Mouse (Mus musculus): ENCODE results near the gene Mpig6b.
"Not testable (repeated sequence)": the region's sequence is repeated elsewhere in the genome, so short reads cannot be mapped to it uniquely, and the experiment has no call there.

Gene Mpig6b

GRCm38 (mm10) chr17:35045807-35046680 lies 19.9 kb downstream of the Mpig6b start:
- ATAC-seq (ENCODE audit: insufficient number of reproducible peaks, low FRiP score, low TSS enrichment) = no peak

DNA sequence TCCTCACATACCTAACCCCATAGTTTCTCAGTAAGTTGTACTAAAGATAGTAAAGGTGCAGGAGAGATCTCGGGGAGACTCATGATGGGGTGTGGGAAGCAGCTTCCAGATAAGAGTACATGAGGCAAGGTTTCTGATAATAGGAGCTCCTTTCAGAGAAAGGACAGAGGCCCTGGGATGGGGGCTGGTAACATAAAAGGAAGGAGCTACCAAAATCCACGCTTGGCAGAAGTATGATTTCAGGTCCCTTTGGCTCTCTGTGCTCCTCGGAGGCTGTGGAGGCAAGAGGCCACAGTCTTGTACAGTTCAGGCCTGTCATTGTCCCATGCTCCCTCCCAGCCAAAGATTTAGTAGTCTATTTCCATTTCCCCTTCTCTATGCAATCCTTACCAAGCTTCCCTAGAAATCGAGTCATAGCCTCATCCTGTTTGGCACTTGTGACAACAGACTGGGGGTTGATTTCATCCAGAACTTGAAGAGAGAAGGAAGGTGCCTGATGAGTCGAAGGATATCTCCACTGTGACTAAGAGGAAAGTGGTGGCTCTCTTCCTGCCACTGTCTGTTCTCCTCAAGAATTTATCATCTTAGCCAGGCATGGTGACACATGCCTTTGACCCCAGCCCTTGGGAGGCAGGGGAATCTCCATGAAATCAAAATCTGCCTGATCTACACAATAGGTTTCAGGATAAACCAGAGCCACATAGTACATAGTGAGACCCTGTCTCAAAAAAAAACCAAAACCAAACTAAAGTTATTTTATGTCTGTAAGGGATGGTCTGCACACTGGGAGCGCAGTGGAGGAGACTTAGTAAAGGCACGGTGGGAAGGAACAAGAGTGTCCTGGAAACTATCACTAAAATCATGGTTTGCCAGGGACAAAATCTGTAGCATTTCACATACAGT lies 20.8 kb downstream of the Mpig6b start:
- no peak for ATAC-seq (ENCODE audit: insufficient number of reproducible peaks, low FRiP score, low TSS enrichment)

GRCm38 (mm10) chr17:35043794-35044193 lies 22.2 kb downstream of the Mpig6b start:
- no peak for ATAC-seq (ENCODE audit: insufficient number of reproducible peaks, low FRiP score, low TSS enrichment)

- no peak for ATAC-seq (ENCODE audit: insufficient number of reproducible peaks, low FRiP score, low TSS enrichment)
Measured at GRCm38 (mm10) chr17:35039121-35039873, 26.7 kb downstream of the Mpig6b start.

DNA sequence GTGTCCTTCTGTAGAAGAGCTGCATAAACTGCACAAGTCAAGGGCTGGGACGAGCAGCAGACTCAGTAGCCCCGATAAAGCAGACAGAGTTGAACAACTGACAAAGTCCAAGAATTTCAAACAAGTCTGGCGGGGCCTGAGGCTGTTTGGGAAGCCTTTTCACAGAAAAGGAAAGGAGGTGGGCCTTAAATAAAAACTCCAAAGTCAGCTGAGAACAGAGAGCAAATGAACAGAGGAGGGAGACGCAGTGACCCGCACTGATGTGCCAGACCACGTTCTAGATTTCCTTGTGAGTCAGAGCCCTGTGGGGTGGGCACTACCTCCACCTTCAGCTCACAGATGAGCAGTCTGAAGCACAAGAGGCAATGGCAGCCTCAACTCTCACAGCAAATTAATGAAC lies 31.1 kb downstream of the Mpig6b start:
- ATAC-seq (ENCODE audit: insufficient number of reproducible peaks, low FRiP score, low TSS enrichment) = no peak

DNA sequence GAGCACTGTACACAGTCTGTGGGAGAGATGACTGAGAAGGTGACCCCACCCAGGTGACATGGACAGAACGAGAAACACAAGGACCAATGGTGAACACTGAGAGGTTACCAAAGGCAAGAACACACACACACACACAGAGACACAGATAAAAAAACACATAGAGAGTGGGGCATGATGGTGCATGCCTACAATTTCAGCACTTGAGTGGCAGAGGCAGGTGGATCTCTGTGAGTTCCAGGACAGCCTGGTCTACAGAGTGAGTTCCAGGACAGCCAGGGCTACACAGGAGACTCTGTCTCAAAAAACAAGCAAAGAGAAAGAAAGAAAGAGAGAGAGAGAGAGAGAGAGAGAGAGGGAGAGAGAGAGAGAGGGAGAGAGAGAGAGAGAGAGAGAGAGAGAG lies 32.3 kb downstream of the Mpig6b start:
- ATAC-seq (ENCODE audit: insufficient number of reproducible peaks, low FRiP score, low TSS enrichment) = not testable (repeated sequence)

- no peak for ATAC-seq (ENCODE audit: insufficient number of reproducible peaks, low FRiP score, low TSS enrichment)
Measured at GRCm38 (mm10) chr17:35032323-35032870, 33.6 kb downstream of the Mpig6b start.

GRCm38 (mm10) chr17:35031880-35032279 lies 34.1 kb downstream of the Mpig6b start:
- no peak for ATAC-seq (ENCODE audit: insufficient number of reproducible peaks, low FRiP score, low TSS enrichment)

DNA sequence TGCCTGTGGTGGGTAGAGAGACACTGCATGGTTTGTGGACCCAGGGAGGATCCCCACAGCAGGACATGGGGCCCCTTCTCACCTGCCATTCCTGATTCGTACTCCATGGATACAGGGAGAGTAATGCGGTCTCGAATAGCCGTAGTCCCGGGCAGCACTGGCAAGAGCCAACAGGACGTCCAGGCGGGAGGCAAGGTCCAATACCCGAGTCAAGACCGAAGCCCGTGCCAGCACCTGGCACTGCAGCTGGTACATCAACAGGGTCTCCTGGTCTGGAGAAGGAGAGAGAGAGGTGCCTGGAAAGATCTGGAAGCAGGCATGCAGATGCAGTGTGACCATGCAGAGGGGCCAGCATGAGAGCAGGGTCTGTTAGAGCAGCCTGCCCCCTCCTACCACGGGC lies 34.7 kb downstream of the Mpig6b start:
- no peak for ATAC-seq (ENCODE audit: insufficient number of reproducible peaks, low FRiP score, low TSS enrichment)

- no peak for ATAC-seq (ENCODE audit: insufficient number of reproducible peaks, low FRiP score, low TSS enrichment)
Measured at GRCm38 (mm10) chr17:35029691-35030532, 36.1 kb downstream of the Mpig6b start.

DNA sequence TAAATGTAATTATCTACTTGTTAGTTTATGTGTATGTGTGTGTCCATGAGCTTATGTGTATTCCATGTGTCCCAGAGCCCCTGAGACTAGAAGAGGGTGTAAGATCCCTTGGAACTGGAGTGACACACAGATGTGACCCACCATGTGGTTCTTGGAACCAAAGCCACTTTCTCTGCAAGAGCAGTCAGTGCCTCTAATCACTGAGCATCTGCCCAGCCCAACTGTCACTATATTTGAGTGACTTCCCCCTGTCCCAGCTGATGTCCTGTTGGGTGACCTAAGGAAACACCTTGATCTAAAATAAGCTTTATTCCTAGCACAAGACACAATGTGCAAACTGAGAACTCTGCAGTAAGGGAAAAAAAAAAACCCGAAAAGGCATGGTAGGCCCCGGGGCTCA lies 37.7 kb downstream of the Mpig6b start:
- no peak for ATAC-seq (ENCODE audit: insufficient number of reproducible peaks, low FRiP score, low TSS enrichment)

DNA sequence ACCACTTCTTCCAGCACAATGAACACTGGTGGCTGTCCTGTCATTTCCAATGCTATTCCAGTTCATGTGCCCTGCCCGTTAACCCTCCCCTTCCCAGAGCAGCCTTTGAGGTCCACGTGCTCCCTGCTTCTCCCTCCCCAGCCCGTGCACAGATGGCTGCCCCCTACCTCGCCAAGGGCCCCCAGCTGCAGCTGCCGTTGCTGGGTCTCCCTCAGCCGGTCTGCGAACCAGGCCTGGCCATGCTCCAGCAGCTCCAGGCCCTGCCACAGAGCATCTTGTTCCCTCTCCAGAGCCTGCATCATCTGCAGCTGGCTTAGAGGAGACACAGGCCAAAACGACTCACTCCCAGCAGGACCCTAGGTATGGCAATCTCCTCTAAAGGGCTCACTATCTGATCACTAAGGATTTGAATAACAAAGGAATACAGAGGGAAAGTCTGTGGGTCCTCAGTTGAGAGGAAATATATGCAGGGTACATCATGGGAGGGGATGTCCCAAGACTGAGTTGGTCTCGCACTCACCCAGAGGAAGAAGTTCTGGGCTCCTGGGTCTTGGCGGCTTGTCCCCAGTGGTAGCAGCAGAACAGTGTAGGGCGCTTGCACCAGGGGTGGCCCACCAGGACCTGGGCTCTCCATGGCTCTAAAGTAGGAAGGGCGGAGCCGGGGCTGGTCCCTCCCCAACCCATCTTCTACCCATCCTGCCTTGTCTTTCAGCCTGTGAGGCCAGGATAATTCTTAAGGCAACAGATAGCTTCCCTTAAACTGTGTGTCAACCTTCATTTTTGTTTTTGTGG lies 38.5 kb downstream of the Mpig6b start, which contains the start of gene Sapcd1:
Sapcd1 (minus strand) TSS at position 740 of the 792 bp plus-strand sequence.
- no peak for ATAC-seq (ENCODE audit: insufficient number of reproducible peaks, low FRiP score, low TSS enrichment)

DNA sequence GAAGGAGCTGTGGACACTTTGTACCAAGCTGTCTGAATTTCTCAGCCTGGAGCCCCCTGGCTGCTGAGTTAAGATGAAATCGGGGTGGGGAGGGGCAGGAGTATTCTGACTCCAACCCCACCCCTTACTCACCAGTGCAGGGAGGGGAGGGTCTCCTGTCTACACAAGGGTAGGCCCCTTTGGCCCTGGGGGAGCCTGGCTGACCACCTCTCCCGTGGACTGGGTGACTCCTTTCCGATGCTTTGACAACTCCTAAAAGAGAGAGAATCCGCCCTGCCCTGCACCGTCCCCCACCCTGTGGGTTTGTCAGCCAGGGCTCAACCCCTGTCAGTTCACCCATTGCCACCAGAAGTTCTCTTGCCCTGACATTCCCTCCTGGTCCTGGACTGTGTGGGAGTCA lies 39.8 kb downstream of the Mpig6b start:
- no peak for ATAC-seq (ENCODE audit: insufficient number of reproducible peaks, low FRiP score, low TSS enrichment)

- no peak for ATAC-seq (ENCODE audit: insufficient number of reproducible peaks, low FRiP score, low TSS enrichment)
Measured at GRCm38 (mm10) chr17:35024691-35025488, 41.1 kb downstream of the Mpig6b start.

DNA sequence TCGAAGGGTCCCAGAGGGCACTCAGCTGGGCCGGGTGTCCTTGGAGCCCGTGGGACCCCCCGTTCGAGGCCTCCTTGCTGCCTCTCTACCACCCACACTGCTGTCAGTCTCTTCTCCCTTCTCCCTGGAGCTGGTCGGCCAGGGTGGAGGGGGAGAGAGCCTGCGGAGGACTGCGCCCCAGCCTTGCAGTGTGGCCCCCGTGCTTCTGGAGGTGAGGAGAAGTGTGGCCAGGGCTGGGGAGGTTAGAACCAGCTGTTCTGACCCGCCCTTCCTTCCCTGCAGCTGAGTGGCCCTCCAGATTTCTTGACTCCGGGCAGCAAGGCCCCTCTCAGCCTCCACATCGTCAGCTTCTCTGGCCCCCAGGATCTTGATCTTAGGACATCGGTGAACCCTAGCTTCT lies 41.7 kb downstream of the Mpig6b start:
- ATAC-seq (ENCODE audit: insufficient number of reproducible peaks, low FRiP score, low TSS enrichment) = no peak

DNA sequence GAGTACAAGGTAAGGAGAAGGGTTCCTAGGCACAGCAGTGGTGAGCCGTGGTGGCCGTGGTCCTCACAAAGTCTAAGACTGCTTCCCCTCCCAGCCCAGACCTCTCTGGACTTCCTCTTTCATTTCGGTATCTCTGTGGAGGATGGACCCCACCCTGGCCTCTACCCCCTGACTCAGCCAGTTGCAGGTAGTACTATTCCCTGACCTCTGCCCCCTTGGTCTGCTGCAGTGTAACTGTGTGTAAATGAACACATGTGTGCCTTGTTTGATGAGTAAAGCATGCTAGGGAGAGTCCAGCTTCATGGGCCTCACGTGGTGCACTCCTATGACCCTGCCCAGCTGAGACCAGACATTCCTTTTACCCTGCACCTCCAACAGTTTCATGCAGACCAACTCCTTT lies 42.2 kb downstream of the Mpig6b start:
- ATAC-seq (ENCODE audit: insufficient number of reproducible peaks, low FRiP score, low TSS enrichment) = no peak

GRCm38 (mm10) chr17:35023221-35023620 lies 42.8 kb downstream of the Mpig6b start:
- ATAC-seq (ENCODE audit: insufficient number of reproducible peaks, low FRiP score, low TSS enrichment) = no peak
